Mouse (Mus musculus): ENCODE measurements around the gene Daw1. TPM values are rescaled to one million over a fixed set of nuclear protein-coding genes. Genes with fewer than 3 reads are reported as not detected.

Daw1 gene
- polyA plus RNA-seq, 1 experiment: not detected

- no peaks in the 10 kb centered on the region for H3K79me2 ChIP-seq (ENCODE audit: control insufficient read depth, insufficient read depth)
- H3K36me3 ChIP-seq (ENCODE audit: control insufficient read depth, insufficient read depth): no peaks in the 10 kb centered on the region
- H3K4me2 ChIP-seq (ENCODE audit: low read depth): no peak overlapping the region
- TF ChIP-seq E2F4 (IDR thresholded peaks at IDR 0.05; ENCODE audit: insufficient read depth) (no peak), TCF3 (IDR thresholded peaks at IDR 0.05; ENCODE audit: insufficient read length, low read depth) (no peak), SRF (IDR thresholded peaks at IDR 0.05; ENCODE audit: control insufficient read depth, insufficient read length, low read depth) (no peak), MYOD1 (IDR thresholded peaks at IDR 0.05; ENCODE audit: control insufficient read depth in 1 of 3, insufficient read length in 2 of 3, low read depth in 2 of 3) (no peak), USF1 (IDR thresholded peaks at IDR 0.05; ENCODE audit: low read depth) (no peak), POLR2AphosphoS2 (IDR thresholded peaks at IDR 0.05; ENCODE audit: insufficient read length, low read depth) (no peak), CEBPB (IDR thresholded peaks at IDR 0.05; ENCODE audit: insufficient read depth, poor library complexity, severe bottlenecking) (no peak), TCF12 (IDR thresholded peaks at IDR 0.05; ENCODE audit: insufficient read depth, poor library complexity, severe bottlenecking) (no peak)
- H3K4me3 ChIP-seq: no peak overlapping the region
- H3K27me3 ChIP-seq (ENCODE audit: control insufficient read depth, insufficient read depth, insufficient read length): no peaks in the 10 kb centered on the region
- no peak overlapping the region for H3ac ChIP-seq (ENCODE audit: control insufficient read depth, insufficient read length)
Observed at GRCm38 (mm10) chr1:83117661-83118060, 41.9 kb upstream of the Daw1 start.

- Histone ChIP-seq H3ac (ENCODE audit: control insufficient read depth, insufficient read length) (no peak overlapping the region), H3K79me2 (ENCODE audit: control insufficient read depth, insufficient read depth) (no peaks in the 10 kb centered on the region), H3K36me3 (ENCODE audit: control insufficient read depth, insufficient read depth) (no peaks in the 10 kb centered on the region), H3K27me3 (ENCODE audit: control insufficient read depth, insufficient read depth, insufficient read length) (no peaks in the 10 kb centered on the region), H3K4me2 (ENCODE audit: low read depth) (no peak overlapping the region), H3K4me3 (no peak overlapping the region)
- TF ChIP-seq CEBPB (IDR thresholded peaks at IDR 0.05; ENCODE audit: insufficient read depth, poor library complexity, severe bottlenecking): peak; percentile 60; the same call in 1 of the 2 replicates
- TF ChIP-seq SRF (IDR thresholded peaks at IDR 0.05; ENCODE audit: control insufficient read depth, insufficient read length, low read depth): no peak
- no peak for TF ChIP-seq MYOG (IDR thresholded peaks at IDR 0.05; ENCODE audit: control insufficient read depth in 1 of 3, insufficient read depth in 1 of 3, insufficient read length in 2 of 3, low read depth in 2 of 3)
- no peak for TF ChIP-seq POLR2A (IDR thresholded peaks at IDR 0.05; ENCODE audit: insufficient read length, low read depth)
- TF ChIP-seq MAX (IDR thresholded peaks at IDR 0.05; ENCODE audit: low read depth): no peak
- TF ChIP-seq TCF12 (IDR thresholded peaks at IDR 0.05; ENCODE audit: insufficient read depth, poor library complexity, severe bottlenecking): no peak
- no peak for TF ChIP-seq REST (IDR thresholded peaks at IDR 0.05; ENCODE audit: insufficient read depth, insufficient read length)
Observed at GRCm38 (mm10) chr1:83119903-83120302, 39.6 kb upstream of the Daw1 start.

- Histone ChIP-seq H3K27me3 (ENCODE audit: control insufficient read depth, insufficient read depth, insufficient read length) (no peaks in the 10 kb centered on the region), H3ac (ENCODE audit: control insufficient read depth, insufficient read length) (no peak overlapping the region), H3K4me3 (no peak overlapping the region), H3K4me2 (ENCODE audit: low read depth) (peak overlapping the region; percentile 2), H3K36me3 (ENCODE audit: control insufficient read depth, insufficient read depth) (no peaks in the 10 kb centered on the region), H3K79me2 (ENCODE audit: control insufficient read depth, insufficient read depth) (no peaks in the 10 kb centered on the region)
- TF ChIP-seq E2F4 (IDR thresholded peaks at IDR 0.05; ENCODE audit: insufficient read depth) (no peak), CEBPB (IDR thresholded peaks at IDR 0.05; ENCODE audit: insufficient read depth, poor library complexity, severe bottlenecking) (no peak), MYOG (IDR thresholded peaks at IDR 0.05; ENCODE audit: control insufficient read depth in 1 of 3, insufficient read depth in 1 of 3, insufficient read length in 2 of 3, low read depth in 2 of 3) (no peak)
Observed at GRCm38 (mm10) chr1:83120312-83120711, 39.2 kb upstream of the Daw1 start.

- Histone ChIP-seq H3K79me2 (ENCODE audit: control insufficient read depth, insufficient read depth) (no peaks in the 10 kb centered on the region), H3K27me3 (ENCODE audit: control insufficient read depth, insufficient read depth, insufficient read length) (no peaks in the 10 kb centered on the region), H3ac (ENCODE audit: control insufficient read depth, insufficient read length) (no peak overlapping the region), H3K36me3 (ENCODE audit: control insufficient read depth, insufficient read depth) (no peaks in the 10 kb centered on the region), H3K4me2 (ENCODE audit: low read depth) (no peak overlapping the region), H3K4me3 (no peak overlapping the region)
- TF ChIP-seq TCF3 (IDR thresholded peaks at IDR 0.05; ENCODE audit: insufficient read length, low read depth) (no peak), MAX (IDR thresholded peaks at IDR 0.05; ENCODE audit: low read depth) (no peak), MYOG (IDR thresholded peaks at IDR 0.05; ENCODE audit: control insufficient read depth in 1 of 3, insufficient read depth in 1 of 3, insufficient read length in 2 of 3, low read depth in 2 of 3) (no peak), REST (IDR thresholded peaks at IDR 0.05; ENCODE audit: insufficient read depth, insufficient read length) (no peak), POLR2AphosphoS2 (IDR thresholded peaks at IDR 0.05; ENCODE audit: insufficient read length, low read depth) (no peak), SRF (IDR thresholded peaks at IDR 0.05; ENCODE audit: control insufficient read depth, insufficient read length, low read depth) (no peak), E2F4 (IDR thresholded peaks at IDR 0.05; ENCODE audit: insufficient read depth) (no peak), CEBPB (IDR thresholded peaks at IDR 0.05; ENCODE audit: insufficient read depth, poor library complexity, severe bottlenecking) (no peak), USF1 (IDR thresholded peaks at IDR 0.05; ENCODE audit: low read depth) (no peak), MYOD1 (IDR thresholded peaks at IDR 0.05; ENCODE audit: control insufficient read depth in 1 of 3, insufficient read length in 2 of 3, low read depth in 2 of 3) (no peak), TCF12 (IDR thresholded peaks at IDR 0.05; ENCODE audit: insufficient read depth, poor library complexity, severe bottlenecking) (no peak), POLR2A (IDR thresholded peaks at IDR 0.05; ENCODE audit: insufficient read length, low read depth) (no peak)
Observed at GRCm38 (mm10) chr1:83123201-83123600, 36.4 kb upstream of the Daw1 start.

DNA sequence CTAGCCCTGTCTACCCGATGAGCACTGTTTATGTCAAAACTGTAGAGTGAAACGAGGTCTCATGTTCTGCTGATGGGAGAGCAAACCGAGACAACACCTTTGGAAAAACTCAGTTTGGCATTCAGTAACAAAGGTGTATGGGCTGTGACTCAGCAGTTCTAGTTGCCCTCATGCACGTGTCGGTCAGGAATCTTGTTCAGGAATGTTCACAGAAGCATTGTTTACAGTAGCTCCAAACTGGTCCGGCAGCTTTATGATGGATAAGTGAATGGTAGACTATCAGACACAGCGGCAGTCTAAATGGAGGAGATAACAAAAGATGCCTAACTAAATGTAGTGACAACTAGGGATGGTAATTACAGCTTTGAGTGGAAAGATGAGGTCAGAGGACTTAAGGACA lies 23.7 kb upstream of the Daw1 start:
- no peak overlapping the region for H3ac ChIP-seq (ENCODE audit: control insufficient read depth, insufficient read length)
- no peaks in the 10 kb centered on the region for H3K79me2 ChIP-seq (ENCODE audit: control insufficient read depth, insufficient read depth)
- no peak overlapping the region for H3K4me3 ChIP-seq
- TF ChIP-seq REST (IDR thresholded peaks at IDR 0.05; ENCODE audit: insufficient read depth, insufficient read length): no peak
- no peak for TF ChIP-seq SRF (IDR thresholded peaks at IDR 0.05; ENCODE audit: control insufficient read depth, insufficient read length, low read depth)
- no peak for TF ChIP-seq POLR2AphosphoS2 (IDR thresholded peaks at IDR 0.05; ENCODE audit: insufficient read length, low read depth)
- TF ChIP-seq E2F4 (IDR thresholded peaks at IDR 0.05; ENCODE audit: insufficient read depth): no peak
- no peak for TF ChIP-seq USF1 (IDR thresholded peaks at IDR 0.05; ENCODE audit: low read depth)
- no peak overlapping the region for H3K4me2 ChIP-seq (ENCODE audit: low read depth)
- H3K36me3 ChIP-seq (ENCODE audit: control insufficient read depth, insufficient read depth): no peaks in the 10 kb centered on the region
- no peaks in the 10 kb centered on the region for H3K27me3 ChIP-seq (ENCODE audit: control insufficient read depth, insufficient read depth, insufficient read length)

All from myocyte (in vitro differentiated cells).